Mouse (Mus musculus) lung, postnatal 0 days (tissue): Measurements from ENCODE around the gene Traf3ip1.

Experiments
- CTCF ChIP-seq: IDR thresholded peaks from 2 replicates; pipeline ENCODE4 v1.5.1; 2016; ENCODE audit warnings: antibody characterized with exemption, mild to moderate bottlenecking
- EP300 ChIP-seq: IDR thresholded peaks from 2 replicates; pipeline ENCODE4 v1.6.1; 2016; ENCODE audit warnings: antibody characterized with exemption, mild to moderate bottlenecking, control low read depth

DNA sequence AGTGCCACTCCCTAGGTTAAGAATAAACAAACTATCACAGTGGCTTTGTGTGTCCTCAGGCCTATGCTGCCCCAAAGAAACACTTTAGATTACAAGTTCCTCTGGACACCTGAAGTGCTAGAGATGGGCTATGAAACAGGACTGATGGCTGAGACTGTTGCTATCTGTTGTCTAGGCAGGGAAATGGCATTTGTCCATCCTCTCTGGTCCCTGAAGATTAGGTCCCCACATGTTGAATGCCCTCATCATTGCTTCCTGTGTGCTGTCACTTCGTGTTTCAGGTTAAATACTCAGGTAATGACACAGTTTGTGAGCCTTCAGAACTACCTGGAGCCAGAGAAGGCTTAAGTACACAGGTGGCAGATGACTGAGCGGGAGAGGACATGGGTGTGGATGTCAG is 54.6 kb downstream of the Traf3ip1 start:
- TF ChIP-seq CTCF: no peak
- TF ChIP-seq EP300: no peak
